Mouse (Mus musculus) limb, embryonic 14.5 days (tissue): ENCODE data around the gene Glul. TPM values are rescaled to one million over a fixed set of nuclear protein-coding genes. Genes with fewer than 3 reads are reported as not detected.

Experiments used
- ATAC-seq: fragments of 200-750 bp; cut with Nextera tagmentation; 2 replicates; pipeline ENCODE4 v1.8.0; 2017; ENCODE audit warnings: low read depth, moderate number of reproducible peaks, moderate TSS enrichment; ENCODE audit not compliant: low FRiP score
- DNase-seq: peaks from one replicate; pipeline ENCODE4 v3.0.0-alpha.2; 2015; ENCODE audit warnings: low spot score
- H3K27ac ChIP-seq: fragments of 300-500 bp; sonication (generic); replicated peaks from 2 replicates; pipeline ENCODE4 v1.5.1; 2014; ENCODE audit warnings: low read depth, mild to moderate bottlenecking, low read length, moderate library complexity, mixed read lengths
- H3K27me3 ChIP-seq: fragments of 300-500 bp; sonication (generic); 2 replicates; pipeline ENCODE4 v1.6.1; 2014; ENCODE audit warnings: low read length, mixed read lengths; ENCODE audit not compliant: control insufficient read depth, insufficient read depth
- H3K36me3 ChIP-seq: fragments of 300-500 bp; sonication (generic); 2 replicates; pipeline ENCODE4 v1.6.1; 2014; ENCODE audit warnings: mild to moderate bottlenecking, low read length, moderate library complexity, mixed read lengths; ENCODE audit not compliant: control insufficient read depth, insufficient read depth
- H3K4me1 ChIP-seq: fragments of 300-500 bp; sonication (generic); 2 replicates; pipeline ENCODE4 v1.6.1; 2014; ENCODE audit warnings: antibody characterized with exemption, low read length, mixed read lengths; ENCODE audit not compliant: control insufficient read depth, insufficient read depth
- H3K4me2 ChIP-seq: fragments of 300-500 bp; sonication (generic); replicated peaks from 2 replicates; pipeline ENCODE4 v1.6.1; 2014; ENCODE audit warnings: low read depth, mild to moderate bottlenecking, low read length, moderate library complexity; ENCODE audit not compliant: severe bottlenecking
- H3K4me3 ChIP-seq: fragments of 300-500 bp; sonication (generic); replicated peaks from 2 replicates; pipeline ENCODE4 v1.5.1; 2014; ENCODE audit warnings: low read length
- H3K9ac ChIP-seq: fragments of 300-500 bp; sonication (generic); 2 replicates; pipeline ENCODE4 v1.6.1; 2014; ENCODE audit warnings: mild to moderate bottlenecking, low read depth, low read length, moderate library complexity; ENCODE audit not compliant: severe bottlenecking
- H3K9me3 ChIP-seq: fragments of 300-500 bp; sonication (generic); 2 replicates; pipeline ENCODE4 v1.6.1; 2016; ENCODE audit warnings: low read length; ENCODE audit not compliant: control insufficient read depth
- POLR2A ChIP-seq: fragments of 200-500 bp; IDR thresholded peaks from 2 replicates; pipeline ENCODE4 v1.8.0; 2012; ENCODE audit warnings: inconsistent platforms, mild to moderate bottlenecking, moderate library complexity, borderline replicate concordance; ENCODE audit not compliant: insufficient read depth, insufficient read length; ENCODE audit errors: extremely low read depth
- WGBS: fragments of 180-500 bp; shearing (Covaris S2); extraction: QIAGEN DNeasy Blood & Tissue Kit; methylation state at CpG from one replicate; pipeline ENCODE4 v1.1.7; 2014; 5-methylcytosine and 5-hydroxymethylcytosine counted together
- polyA plus RNA-seq, 2 experiments: library from polyadenylated mRNA; depleted of rRNA in 1 of 2; stranded (reverse) in 1 of 2; unstranded in 1 of 2; fragments of >200 nt; fragmentation: Nextera tagmentation in 1 of 2; extraction: Ambion mirVana in 1 of 2; gene quantifications; 2 replicates each; pipeline versions ENCODE4 v1.2.1 to v1.2.3; 2012 to 2014

Gene Glul
- polyA plus RNA-seq, 2 experiments, result 88.6 to 94.2 TPM

DNA sequence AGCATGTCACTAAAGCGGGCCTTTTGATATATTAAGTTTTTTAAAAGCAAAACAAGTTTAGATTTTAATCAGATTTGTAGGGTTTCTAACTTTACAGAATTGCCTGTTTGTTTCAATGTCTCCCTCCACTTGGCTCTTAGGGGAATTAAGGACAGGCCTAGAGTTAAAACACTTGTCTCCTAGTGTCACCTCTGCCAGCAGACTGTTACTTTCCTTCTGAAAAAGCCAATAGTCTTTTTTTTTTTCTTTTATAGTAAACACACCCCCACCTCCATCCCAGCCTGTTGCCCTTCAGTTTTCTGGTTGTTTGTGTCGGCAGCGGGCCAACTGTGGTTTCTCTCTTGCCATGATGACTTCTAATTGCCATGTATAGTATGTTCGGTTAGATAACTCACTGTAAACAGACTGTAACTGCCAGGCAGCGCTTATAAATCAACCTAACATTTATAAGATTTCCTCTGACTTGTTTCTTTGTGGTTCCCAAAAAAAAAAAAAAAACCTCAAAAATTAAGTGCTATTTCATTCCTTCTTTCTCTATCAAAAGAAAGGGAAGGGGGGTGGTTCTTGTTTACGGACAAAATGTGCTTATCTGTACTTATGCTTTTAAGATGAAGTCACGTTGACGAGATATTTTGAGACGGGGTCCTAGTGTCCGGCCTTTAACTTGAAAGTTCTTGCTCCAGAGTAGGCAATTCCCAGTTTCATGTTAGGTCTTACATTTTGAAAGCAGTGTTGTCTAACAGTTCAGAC is 9.6 kb downstream of the Glul start:
- no peak overlapping the region for H3K27ac ChIP-seq
- no peaks in the 10 kb centered on the region for H3K27me3 ChIP-seq
- H3K4me1 ChIP-seq, result no peaks in the 10 kb centered on the region
- H3K9ac ChIP-seq, result no peak overlapping the region
- no peak for TF ChIP-seq POLR2A
- H3K4me2 ChIP-seq, result no peak overlapping the region
- ATAC-seq (no peak), DNase-seq (no peak)
- no peaks in the 10 kb centered on the region for H3K9me3 ChIP-seq
- no peak overlapping the region for H3K4me3 ChIP-seq
- WGBS, result 81% methylated on average over 10 of the region's 10 CpGs
- H3K36me3 ChIP-seq, result peaks cover 63% of the 10 kb centered on the region

DNA sequence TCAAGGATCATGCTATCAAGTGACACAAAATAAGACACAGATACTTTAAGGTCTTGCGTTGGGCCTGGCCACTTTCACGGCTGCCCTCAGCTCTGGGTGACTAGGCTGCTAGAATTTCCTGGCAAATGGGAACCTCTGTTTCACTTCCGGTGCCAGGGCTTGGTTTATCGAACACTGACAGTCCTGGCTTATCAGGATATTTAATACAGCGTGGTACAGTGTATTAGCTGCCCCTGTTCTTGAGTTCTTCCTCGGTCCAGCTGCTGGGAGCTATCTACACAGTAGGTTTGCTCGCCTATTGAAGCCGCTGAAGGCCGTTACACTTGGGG is 10.2 kb downstream of the Glul start:
- no peak overlapping the region for H3K4me3 ChIP-seq
- no peak for DNase-seq
- TF ChIP-seq POLR2A, result no peak
- 85% methylated on average over 9 of the region's 9 CpGs for WGBS
- peaks cover 58% of the 10 kb centered on the region for H3K36me3 ChIP-seq
- no peak overlapping the region for H3K4me2 ChIP-seq
- no peaks in the 10 kb centered on the region for H3K4me1 ChIP-seq
- no peak overlapping the region for H3K9ac ChIP-seq
- no peaks in the 10 kb centered on the region for H3K27me3 ChIP-seq
- no peaks in the 10 kb centered on the region for H3K9me3 ChIP-seq
- no peak overlapping the region for H3K27ac ChIP-seq
- no peak for ATAC-seq

DNA sequence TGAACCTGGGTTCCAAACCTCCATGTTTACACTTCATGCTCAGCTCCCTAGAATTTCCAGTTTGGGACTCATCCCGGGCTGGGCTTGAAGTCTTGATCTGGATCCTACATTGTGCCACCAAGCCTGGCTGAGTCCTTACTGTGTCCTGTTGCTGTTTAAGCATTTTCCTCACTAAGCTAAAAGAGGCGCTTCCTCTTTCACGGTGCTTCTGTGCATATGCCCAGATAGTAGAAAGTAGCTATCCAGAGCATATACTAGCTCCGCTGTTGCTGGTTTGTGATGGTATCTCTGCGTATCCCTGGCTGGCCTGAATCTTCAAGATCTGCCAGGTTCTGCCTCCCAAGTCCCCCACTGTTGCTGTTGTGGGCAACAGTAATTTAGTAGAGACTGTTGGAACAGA is 10.7 kb downstream of the Glul start:
- ATAC-seq, result no peak

DNA sequence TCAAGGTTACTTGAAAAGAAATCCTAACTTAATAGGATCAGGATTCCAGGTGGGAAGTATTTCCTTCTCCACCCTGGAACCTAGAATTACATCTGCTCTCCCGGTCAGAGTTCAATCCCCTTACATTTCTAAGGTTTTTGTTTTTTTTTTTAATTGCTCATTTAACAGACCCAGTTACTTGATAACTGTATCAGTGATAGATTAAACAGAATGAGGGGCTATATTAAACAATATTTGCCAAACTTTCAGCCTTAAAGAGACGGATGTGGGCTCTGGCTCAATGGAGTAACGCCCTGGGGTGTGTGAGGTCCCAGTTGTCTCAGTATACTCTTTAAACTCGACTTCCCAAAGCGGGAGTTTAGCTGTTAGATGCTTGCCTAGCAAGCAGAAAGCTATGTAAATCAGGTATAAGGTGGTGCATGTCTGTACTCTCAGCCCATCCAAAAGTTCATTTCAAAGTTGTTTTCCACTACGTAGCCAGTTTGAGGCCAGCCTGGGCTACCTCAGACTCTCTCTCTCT is 11.6 kb downstream of the Glul start:
- WGBS, result 88% methylated on average over 6 of the region's 6 CpGs
- TF ChIP-seq POLR2A, result no peak
- peaks cover 44% of the 10 kb centered on the region for H3K36me3 ChIP-seq
- no peak overlapping the region for H3K27ac ChIP-seq
- no peak overlapping the region for H3K4me2 ChIP-seq
- H3K9me3 ChIP-seq, result no peaks in the 10 kb centered on the region
- ATAC-seq (no peak), DNase-seq (no peak)
- no peaks in the 10 kb centered on the region for H3K27me3 ChIP-seq
- H3K4me1 ChIP-seq, result no peaks in the 10 kb centered on the region
- H3K9ac ChIP-seq, result no peak overlapping the region
- no peak overlapping the region for H3K4me3 ChIP-seq

More for the DNA sequence above, 10.7 kb downstream of the Glul start:
- DNase-seq, result no peak
- Histone ChIP-seq H3K27me3 (no peaks in the 10 kb centered on the region), H3K27ac (no peak overlapping the region), H3K4me3 (no peak overlapping the region), H3K36me3 (peaks cover 53% of the 10 kb centered on the region), H3K4me2 (no peak overlapping the region), H3K4me1 (no peaks in the 10 kb centered on the region), H3K9me3 (no peaks in the 10 kb centered on the region), H3K9ac (no peak overlapping the region)
- 91% methylated on average over 5 of the region's 5 CpGs for WGBS
- no peak for TF ChIP-seq POLR2A

DNA sequence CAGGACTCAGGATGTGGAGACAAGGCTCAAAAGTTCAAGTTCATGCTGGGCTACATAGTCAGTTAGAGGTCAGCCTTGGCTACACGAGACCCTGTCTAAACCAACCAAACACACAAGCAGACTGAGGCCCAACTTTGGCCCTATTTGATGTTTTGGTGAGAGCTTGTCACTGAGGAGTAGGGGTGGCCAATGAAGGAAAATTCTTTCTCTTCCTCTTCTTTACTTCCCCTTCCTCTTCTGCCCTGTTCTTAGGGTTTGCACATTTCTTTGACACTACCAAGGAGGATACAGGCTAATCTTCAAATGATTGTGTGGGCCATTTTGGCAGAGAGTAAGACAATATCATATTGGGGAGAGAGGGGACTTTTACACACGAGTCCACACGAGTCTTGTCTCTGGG is 14.1 kb downstream of the Glul start:
- WGBS, result 81% methylated on average over 3 of the region's 3 CpGs

More for the DNA sequence above, 14.1 kb downstream of the Glul start:
- DNase-seq (no peak), ATAC-seq (no peak)
- Histone ChIP-seq H3K9ac (no peak overlapping the region), H3K4me2 (no peak overlapping the region), H3K4me3 (no peak overlapping the region), H3K27ac (no peak overlapping the region), H3K36me3 (peaks cover 19% of the 10 kb centered on the region), H3K27me3 (no peaks in the 10 kb centered on the region), H3K4me1 (no peaks in the 10 kb centered on the region), H3K9me3 (no peaks in the 10 kb centered on the region)
- no peak for TF ChIP-seq POLR2A
